Mouse (Mus musculus): ENCODE data around the gene Sox12.

- TF ChIP-seq MAX (IDR thresholded peaks at IDR 0.05; ENCODE audit: low read depth) (no peak), POLR2A (IDR thresholded peaks at IDR 0.05; ENCODE audit: insufficient read length, low read depth) (no peak), E2F4 (IDR thresholded peaks at IDR 0.05; ENCODE audit: insufficient read depth) (no peak), USF1 (IDR thresholded peaks at IDR 0.05; ENCODE audit: low read depth) (no peak), TCF12 (IDR thresholded peaks at IDR 0.05; ENCODE audit: insufficient read depth, poor library complexity, severe bottlenecking) (no peak)
Observed at GRCm38 (mm10) chr2:152376345-152376741, 21.5 kb downstream of the Sox12 start, which contains the start of gene Nrsn2.
